Mouse (Mus musculus) embryo, embryonic 9.5 days (tissue): ENCODE measurements at regions not wholly inside any gene's neighbourhood (a gene's known extent, or its start where the extent isn't known, plus 50 kb on each side); places are given as distances from the start of the nearest gene placed in this dataset.
"Not testable (repeated sequence)": the region's sequence is repeated elsewhere in the genome, so short reads cannot be mapped to it uniquely, and the experiment has no call there.

Experiments used
- DNase-seq: peaks from one replicate; pipeline ENCODE4 v3.0.0-alpha.2; 2017; ENCODE audit errors: extremely low spot score

DNA sequence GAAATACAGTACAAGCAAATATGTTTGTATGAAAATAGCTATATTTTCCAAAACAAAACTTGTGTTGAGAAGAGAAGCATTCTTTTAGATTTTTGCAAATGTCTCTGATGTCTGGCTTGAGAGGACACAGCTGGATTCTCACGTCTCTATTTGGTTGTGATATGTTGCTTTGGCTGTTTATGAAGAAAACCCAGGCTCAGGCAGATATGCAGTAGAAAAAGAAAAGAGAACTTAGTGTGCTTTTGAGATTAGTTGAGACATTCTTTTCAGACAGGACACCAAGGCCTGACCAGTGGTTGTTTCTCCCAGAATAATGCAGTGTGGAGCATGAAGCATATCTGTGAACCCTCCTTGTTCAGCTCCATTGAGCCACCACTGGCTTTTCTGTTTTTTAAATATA lies 178.8 kb upstream of the Mamld1 start:
- DNase-seq, result no peak

- DNase-seq, result no peak
Measured at GRCm38 (mm10) chrX:70881326-70881725, 168.7 kb upstream of the Mamld1 start.

GRCm38 (mm10) chrX:70883461-70883860 lies 166.6 kb upstream of the Mamld1 start:
- no peak for DNase-seq

DNA sequence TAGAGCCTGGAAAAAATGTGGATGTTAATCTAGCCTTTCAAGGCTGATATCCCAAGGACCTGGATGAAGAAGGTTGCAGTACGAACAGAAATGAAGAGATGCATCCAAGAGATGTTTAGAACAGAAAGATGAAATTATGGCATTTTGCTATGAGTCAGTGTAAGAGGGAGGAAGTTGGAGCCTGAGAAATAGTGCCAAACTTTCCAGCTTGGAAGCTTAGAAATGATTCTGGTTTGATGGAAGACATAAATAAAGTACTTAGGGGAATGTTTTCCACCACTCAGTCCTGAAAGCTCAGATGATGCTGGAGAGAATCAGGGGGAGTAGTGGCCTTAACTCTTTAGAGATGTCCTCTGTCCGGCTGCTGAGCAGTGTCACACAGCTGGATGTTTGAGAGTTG lies 155.5 kb upstream of the Mamld1 start:
- no peak for DNase-seq

GRCm38 (mm10) chrX:70895554-70895953 lies 154.5 kb upstream of the Mamld1 start:
- no peak for DNase-seq

- DNase-seq, result peak; percentile 0
Measured at GRCm38 (mm10) chrX:70897110-70897721, 152.8 kb upstream of the Mamld1 start.

DNA sequence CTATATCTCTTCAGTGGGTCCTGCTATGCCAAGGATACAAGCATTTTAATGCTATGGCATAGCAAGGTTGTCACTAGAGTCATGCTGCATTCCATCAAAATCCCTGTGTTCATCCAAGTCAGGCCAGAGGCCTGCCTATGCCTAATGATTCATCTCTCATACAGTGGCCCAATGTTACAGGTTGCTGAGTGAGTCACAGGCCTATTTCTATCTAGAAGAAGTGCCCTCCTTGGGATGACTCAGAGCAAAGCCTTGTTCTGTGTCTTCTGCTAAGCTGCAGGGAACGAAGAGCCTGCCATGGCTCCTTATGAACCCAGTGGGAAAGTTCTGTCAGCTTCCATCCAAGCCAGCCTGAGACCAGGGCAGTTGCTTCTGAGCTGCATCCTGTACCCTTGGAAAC lies 151.2 kb upstream of the Mamld1 start:
- DNase-seq, result not testable (repeated sequence)

DNA sequence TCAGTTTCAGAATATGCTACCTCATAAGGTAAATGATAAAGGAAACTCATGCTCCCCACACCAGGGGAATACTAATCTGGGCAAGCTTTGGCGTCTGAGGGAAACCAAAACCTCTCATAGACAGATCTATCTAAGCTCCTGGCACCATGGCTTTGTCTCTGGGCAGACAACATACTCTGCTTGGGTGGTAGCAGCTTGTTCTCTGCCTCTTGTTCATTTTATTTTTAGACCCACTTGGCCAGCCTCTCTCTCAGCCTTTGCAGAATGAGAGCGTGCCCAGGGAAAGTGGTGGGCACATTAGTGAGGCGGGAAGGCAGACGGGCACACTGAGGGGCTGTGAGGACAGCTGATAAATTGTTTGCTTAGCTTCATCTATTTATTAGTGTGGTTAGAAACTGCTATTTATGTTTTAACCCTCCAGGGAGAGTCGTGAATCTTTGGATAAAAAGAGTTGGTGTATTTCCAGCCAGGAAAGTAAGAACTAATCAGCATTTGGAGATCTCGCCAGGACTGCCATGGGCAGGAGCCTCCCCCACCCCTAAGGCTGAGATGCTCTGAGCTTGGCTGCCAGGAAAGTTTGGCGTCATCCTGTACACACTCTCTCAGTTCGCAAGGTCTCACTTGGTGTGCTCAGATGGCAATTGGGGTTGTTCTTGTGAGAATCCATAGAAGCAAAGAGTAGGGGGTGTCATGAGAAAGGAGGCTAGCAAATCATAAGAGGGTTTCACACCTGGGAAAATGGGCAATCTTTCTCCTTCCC lies 150.2 kb upstream of the Mamld1 start:
- no peak for DNase-seq

DNA sequence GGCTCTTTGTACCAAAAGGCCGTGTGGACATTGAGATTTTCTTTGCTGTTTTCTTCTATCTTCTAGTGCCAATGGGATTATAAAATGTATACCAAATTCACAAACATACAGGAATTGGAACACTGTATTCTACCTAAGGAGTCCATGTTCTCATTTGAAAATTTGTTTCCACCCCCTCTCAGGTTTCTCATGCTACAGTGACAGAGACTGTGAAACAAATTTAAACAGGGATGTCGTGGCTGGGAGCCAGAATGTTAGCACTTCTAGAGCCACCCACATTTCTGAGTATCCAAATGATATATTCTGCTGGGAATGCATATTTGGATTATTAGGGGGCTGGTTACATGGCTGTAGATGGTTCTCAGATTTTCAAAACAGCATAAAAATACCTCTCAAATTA lies 124.4 kb upstream of the Mamld1 start:
- no peak for DNase-seq

GRCm38 (mm10) chrX:70931944-70932343 lies 118.1 kb upstream of the Mamld1 start:
- no peak for DNase-seq

DNA sequence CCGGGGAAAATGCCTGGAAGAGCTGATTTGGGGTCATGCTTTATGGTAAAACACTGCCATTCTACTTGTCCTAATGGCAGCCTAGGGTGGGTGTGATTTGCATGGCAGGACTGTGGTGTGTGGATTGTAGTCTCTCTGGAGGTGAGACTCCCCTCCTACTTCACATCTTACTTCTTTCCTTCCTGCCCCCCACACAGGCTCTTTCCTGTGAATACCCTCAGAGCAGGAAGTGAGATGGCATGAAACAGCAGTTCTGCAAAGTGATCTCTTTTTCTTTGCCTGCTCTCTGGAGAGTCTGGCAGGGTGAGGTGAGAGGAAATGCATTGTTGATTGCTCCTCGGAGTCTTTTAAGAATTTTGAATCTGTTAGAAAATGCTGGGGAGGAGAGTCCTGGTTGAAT lies 104.7 kb upstream of the Mamld1 start:
- no peak for DNase-seq

- peak; percentile 0 for DNase-seq
Measured at GRCm38 (mm10) chrX:70946052-70946451, 104.0 kb upstream of the Mamld1 start.

GRCm38 (mm10) chrX:70949232-70949631 lies 100.8 kb upstream of the Mamld1 start:
- DNase-seq, result no peak

DNA sequence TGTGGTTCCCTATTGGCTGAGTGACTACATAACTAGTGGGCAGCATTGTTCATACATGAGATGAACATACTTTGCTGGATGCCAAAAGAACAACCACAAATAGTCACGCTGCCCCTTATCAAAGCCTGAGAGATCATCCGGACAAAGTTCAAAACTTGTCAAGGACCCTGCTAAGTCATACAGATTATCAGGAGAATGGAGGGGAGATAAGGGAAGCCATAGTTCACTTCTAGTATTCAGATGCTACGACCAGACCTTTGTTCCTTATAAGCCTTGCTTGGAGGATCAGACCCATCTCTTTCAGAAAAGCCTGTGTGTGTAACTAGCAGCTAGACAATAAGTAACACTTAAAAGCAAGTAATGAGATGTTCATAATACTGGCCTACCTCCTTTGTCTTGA lies 97.0 kb upstream of the Mamld1 start:
- no peak for DNase-seq
